Mouse (Mus musculus) megakaryocyte, embryonic 14.5 days (primary cell): ENCODE results near the gene Trim41.

ENCODE experiments used
- FLI1 ChIP-seq: IDR thresholded peaks from 2 replicates; pipeline ENCODE4 v1.6.1; 2012; ENCODE audit warnings: low read length, inconsistent platforms, mixed read lengths
- GATA1 ChIP-seq: IDR thresholded peaks from 3 replicates; pipeline ENCODE4 v1.6.1; 2012; ENCODE audit warnings: mixed read lengths, low read length, inconsistent platforms, borderline replicate concordance

DNA sequence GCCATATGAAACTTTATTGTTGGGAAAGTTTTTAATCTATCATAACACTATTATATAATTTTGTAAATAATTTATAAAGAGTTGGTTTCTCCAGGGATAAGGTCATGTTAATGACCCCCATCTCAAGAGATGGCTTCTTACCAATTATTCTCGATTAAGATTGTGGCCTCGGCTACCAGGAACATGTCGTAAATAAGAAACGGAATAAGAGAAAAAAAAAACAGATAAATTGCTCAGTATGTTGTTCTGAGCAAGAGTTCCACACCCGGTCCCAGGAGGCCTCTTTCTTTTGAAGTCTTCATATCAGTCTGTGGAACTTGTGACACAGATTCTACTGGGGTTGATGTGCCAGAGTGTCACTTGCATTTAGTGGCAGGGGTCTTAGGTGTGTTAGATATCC, 24.1 kb upstream of the Trim41 start:
- TF ChIP-seq GATA1 (no peak), FLI1 (no peak)
